Mouse (Mus musculus) ES-Bruce4 (cell line): ENCODE measurements around the gene Gm10570.

ENCODE experiments used
- CTCF ChIP-seq: IDR thresholded peaks from one replicate; pipeline ENCODE4 v1.8.1; 2011; ENCODE audit warnings: low read depth, low read length
- EP300 ChIP-seq: IDR thresholded peaks from 2 replicates; pipeline ENCODE4 v1.6.1; 2011; ENCODE audit warnings: low read depth, low read length; ENCODE audit not compliant: insufficient read depth
- POLR2A ChIP-seq: IDR thresholded peaks from one replicate; pipeline ENCODE4 v1.8.1; 2011; ENCODE audit warnings: low read length; ENCODE audit not compliant: insufficient read depth

DNA sequence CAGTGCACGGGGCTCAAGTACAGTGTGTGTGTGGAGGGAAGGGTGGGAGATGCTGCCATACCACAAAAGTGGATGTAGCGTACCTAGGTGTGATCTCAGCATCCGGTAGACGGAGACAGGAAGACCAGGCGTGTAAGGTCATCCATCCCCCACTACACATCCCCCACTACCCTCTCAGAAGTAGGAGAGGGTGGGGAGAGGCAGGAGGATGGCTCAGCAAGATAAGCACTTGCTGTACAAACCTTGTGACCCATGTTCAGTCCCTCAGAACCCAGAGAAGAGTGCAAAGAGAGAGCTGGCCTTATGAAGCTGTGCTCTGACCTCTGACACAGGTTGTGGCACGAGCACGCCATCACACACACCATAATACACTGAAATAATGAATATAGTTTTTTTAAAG, 13.2 kb upstream of the Gm10570 start:
- no peak for TF ChIP-seq CTCF
- no peak for TF ChIP-seq POLR2A
- no peak for TF ChIP-seq EP300
